20 mouse cellular contexts compared by ENCODE assay signal in genomic region chr16:11476314-11476713, GRCm38 (mm10).
DNase-seq lines count a peak whose midpoint lies in the region; ATAC-seq and TF ChIP-seq lines count a peak whose summit lies in the region.
"Had no signal": no experiment of that assay in that cellular context is flagged by ENCODE, and none has a peak within 500 bp of the region (broad histone marks: within the 10 kb centered on the region; RNA-seq: fewer than 3 reads in every experiment).

No protein-coding gene starts in this region.

- H3K27ac ChIP-seq in kidney, adult 2 months (ENCODE audit: insufficient read depth, low read depth, low read length): peak overlapping the region; percentile 69
- no peak overlapping the region for H3K27ac ChIP-seq in forebrain, embryonic 11.5 days (ENCODE audit: low read depth, low read length)
- H3K27ac ChIP-seq: embryonic facial prominence, embryonic 10.5 days; embryonic facial prominence, embryonic 12.5 days; forebrain, embryonic 12.5 days had no signal

- no peak overlapping the region for H3K9ac ChIP-seq in forebrain, embryonic 11.5 days (ENCODE audit: low read length)
- H3K9ac ChIP-seq: embryonic facial prominence, embryonic 12.5 days; forebrain, embryonic 12.5 days had no signal

- no peak overlapping the region for H3K4me2 ChIP-seq in forebrain, embryonic 11.5 days (ENCODE audit: low read depth, low read length, severe bottlenecking)
- H3K4me2 ChIP-seq: embryonic facial prominence, embryonic 12.5 days; forebrain, embryonic 12.5 days had no signal

- H3K4me3 ChIP-seq in kidney, adult 2 months (ENCODE audit: insufficient read depth, low read depth, low read length): no peak overlapping the region
- no peak overlapping the region for H3K4me3 ChIP-seq in forebrain, embryonic 11.5 days (ENCODE audit: low read depth, low read length)
- H3K4me3 ChIP-seq: embryonic facial prominence, embryonic 10.5 days; embryonic facial prominence, embryonic 12.5 days; forebrain, embryonic 12.5 days had no signal

- peaks cover 34% of the 10 kb centered on the region for H3K4me1 ChIP-seq in kidney, adult 2 months (ENCODE audit: control insufficient read depth, insufficient read depth, low read length)
- no peaks in the 10 kb centered on the region for H3K4me1 ChIP-seq in forebrain, embryonic 11.5 days (replicated peaks; ENCODE audit: control insufficient read depth, insufficient read depth, low read length)
- H3K4me1 ChIP-seq: embryonic facial prominence, embryonic 10.5 days; embryonic facial prominence, embryonic 12.5 days; forebrain, embryonic 12.5 days had no signal

- DNase-seq in cerebellum, adult 11-12 months: peak; percentile 46
- no peak for DNase-seq in cerebellum, postnatal 25 days
- no peak for DNase-seq in kidney, adult 2 months
- no peak for DNase-seq in kidney, postnatal 4 days
- peak; percentile 54 for DNase-seq in Muller cell, postnatal 12 days (ENCODE audit: inconsistent ontology term)
- DNase-seq in forebrain, embryonic 11.5 days (ENCODE audit: low spot score): no peak
- DNase-seq: adrenal gland, adult 2 months; adrenal gland, postnatal 10 days; adrenal gland, postnatal 25 days; B cell, adult 2 months; cerebellum, adult 18-20 months; cerebellum, adult 8-10 months; cerebellum, adult 9-11 months had no signal

- H3K9me3 ChIP-seq in forebrain, embryonic 11.5 days (ENCODE audit: control insufficient read depth, low read length): no peaks in the 10 kb centered on the region
- H3K9me3 ChIP-seq: embryonic facial prominence, embryonic 10.5 days; embryonic facial prominence, embryonic 12.5 days; forebrain, embryonic 12.5 days; G1E had no signal

- H3K27me3 ChIP-seq in kidney, adult 2 months (replicated peaks; ENCODE audit: control insufficient read depth, insufficient read depth, low read length): no peaks in the 10 kb centered on the region
- no peaks in the 10 kb centered on the region for H3K27me3 ChIP-seq in forebrain, embryonic 11.5 days (ENCODE audit: control insufficient read depth, insufficient read depth, low read length)
- H3K27me3 ChIP-seq: CH12.LX; embryonic facial prominence, embryonic 12.5 days; forebrain, embryonic 12.5 days had no signal

- no peaks in the 10 kb centered on the region; the same call in 1 of the 2 replicates for H3K36me3 ChIP-seq in kidney, adult 2 months (ENCODE audit: control insufficient read depth, insufficient read depth, low read length)
- no peaks in the 10 kb centered on the region for H3K36me3 ChIP-seq in forebrain, embryonic 11.5 days (ENCODE audit: control insufficient read depth, insufficient read depth, low read length)
- H3K36me3 ChIP-seq: embryonic facial prominence, embryonic 10.5 days; embryonic facial prominence, embryonic 12.5 days; forebrain, embryonic 12.5 days had no signal

- 79% methylated on average over 1 of the region's 1 CpGs for WGBS in kidney, adult 2 months
- 97% methylated on average over 1 of the region's 1 CpGs for WGBS in forebrain, embryonic 11.5 days

- no peak for TF ChIP-seq POLR2A in kidney, adult 2 months (IDR thresholded peaks at IDR 0.05; ENCODE audit: low read depth, low read length)

- no peak for ATAC-seq in forebrain, embryonic 11.5 days (replicated peaks; ENCODE audit: low FRiP score)
- ATAC-seq: CD4-positive, CD25-positive, alpha-beta regulatory T cell, adult 4 months; forebrain, embryonic 14.5 days had no signal

- no peak for TF ChIP-seq CTCF in kidney, adult 2 months (conservative IDR thresholded peaks at IDR 0.05; ENCODE audit: insufficient read depth, insufficient read length, low read depth, low read length)

Comparison
In these comparisons a context has a peak if more than half of its experiments do, and no peak if none do; other contexts are left out.
1. DNase-seq: peak in cerebellum, adult 11-12 months (single experiment) and Muller cell, postnatal 12 days (single experiment); none in cerebellum, postnatal 25 days (0 of 2), kidney, adult 2 months (single experiment), kidney, postnatal 4 days (0 of 2) and forebrain, embryonic 11.5 days (single experiment).